Mouse (Mus musculus): ENCODE measurements around the gene Adarb2. TPM values are rescaled to one million over a fixed set of nuclear protein-coding genes. Genes with fewer than 3 reads are reported as not detected.

Adarb2 gene
- total and polyA plus RNA-seq, 3 experiments: 0.42 to 0.57 TPM; not detected in 1

- H3K9me3 ChIP-seq (replicated peaks; ENCODE audit: insufficient read depth, low read length): no peaks in the 10 kb centered on the region
- H3K4me1 ChIP-seq (ENCODE audit: control insufficient read depth in 1 of 2, insufficient read depth in 2 of 2, low read length in 2 of 2): no peaks in the 10 kb centered on the region
- no peak for DNase-seq (ENCODE audit: low read depth, low spot score)
- no peaks in the 10 kb centered on the region for H3K36me3 ChIP-seq (ENCODE audit: control insufficient read depth in 1 of 2, insufficient read depth in 2 of 2, low read length in 2 of 2)
- H3K4me3 ChIP-seq (ENCODE audit: control insufficient read depth in 1 of 2, insufficient read depth in 1 of 2, low read depth in 2 of 2, low read length in 2 of 2): no peak overlapping the region
- H3K9ac ChIP-seq (ENCODE audit: control insufficient read depth, low read depth, low read length, poor library complexity, severe bottlenecking): no peak overlapping the region
- H3K27me3 ChIP-seq (ENCODE audit: control insufficient read depth in 1 of 2, insufficient read depth in 2 of 2, low read length in 2 of 2): no peaks in the 10 kb centered on the region
- H3K27ac ChIP-seq (ENCODE audit: control insufficient read depth, low read depth, low read length): no peak overlapping the region
- H3K79me2 ChIP-seq (ENCODE audit: control insufficient read depth, insufficient read depth, low read length, poor library complexity): no peaks in the 10 kb centered on the region
- no peak for TF ChIP-seq BHLHE40 (IDR thresholded peaks at IDR 0.05; ENCODE audit: borderline replicate concordance, low read depth, low read length)
- peak; percentile 50; the same call in 1 of the 2 replicates for TF ChIP-seq MAFK (IDR thresholded peaks at IDR 0.05; ENCODE audit: borderline replicate concordance, low read depth, low read length)
- no peak for TF ChIP-seq GABPA (IDR thresholded peaks at IDR 0.05; ENCODE audit: low read depth, low read length)
These were observed 163.4 kb downstream of the Adarb2 start for GRCm38 (mm10) chr13:8366087-8366486.

DNA sequence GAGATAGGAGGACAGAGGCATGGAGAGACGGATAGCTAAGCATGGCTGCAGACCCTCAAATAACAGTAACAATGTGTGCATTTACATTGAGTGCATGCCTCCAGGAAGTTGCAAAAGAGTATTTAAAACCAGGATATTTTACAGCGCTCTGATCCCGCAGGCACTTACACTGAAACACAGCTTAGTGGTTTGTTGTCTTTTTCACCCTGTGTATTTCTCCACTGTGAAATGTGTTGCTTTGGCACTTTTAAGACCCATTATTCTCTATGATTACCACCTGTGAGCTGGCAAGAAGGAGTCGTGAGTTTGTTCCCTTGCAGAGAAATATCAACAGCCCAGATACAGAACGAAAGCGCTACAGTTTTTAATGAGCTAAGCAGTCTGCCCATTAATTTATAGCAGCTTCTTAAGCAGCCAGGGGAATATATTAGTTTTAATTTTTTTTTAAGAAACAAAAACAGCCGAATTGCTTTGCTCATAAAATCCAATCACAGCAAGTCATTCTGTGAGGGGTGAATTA is 167.3 kb downstream of the Adarb2 start:
- Histone ChIP-seq H3K9me3 (replicated peaks; ENCODE audit: insufficient read depth, low read length) (no peaks in the 10 kb centered on the region), H3K4me3 (ENCODE audit: control insufficient read depth in 1 of 2, insufficient read depth in 1 of 2, low read depth in 2 of 2, low read length in 2 of 2) (no peak overlapping the region), H3K4me1 (ENCODE audit: control insufficient read depth in 1 of 2, insufficient read depth in 2 of 2, low read length in 2 of 2) (no peaks in the 10 kb centered on the region), H3K27me3 (ENCODE audit: control insufficient read depth in 1 of 2, insufficient read depth in 2 of 2, low read length in 2 of 2) (no peaks in the 10 kb centered on the region), H3K9ac (ENCODE audit: control insufficient read depth, low read depth, low read length, poor library complexity, severe bottlenecking) (no peak overlapping the region), H3K79me2 (ENCODE audit: control insufficient read depth, insufficient read depth, low read length, poor library complexity) (no peaks in the 10 kb centered on the region), H3K27ac (ENCODE audit: control insufficient read depth, low read depth, low read length) (no peak overlapping the region), H3K36me3 (ENCODE audit: control insufficient read depth in 1 of 2, insufficient read depth in 2 of 2, low read length in 2 of 2) (no peaks in the 10 kb centered on the region)
- DNase-seq (ENCODE audit: low read depth, low spot score): no peak
- no peak for TF ChIP-seq HCFC1 (IDR thresholded peaks at IDR 0.05; ENCODE audit: low read depth, low read length)
- no peak for TF ChIP-seq MEF2A (IDR thresholded peaks at IDR 0.05; ENCODE audit: extremely low read depth, insufficient replicate concordance, low read depth, low read length, poor library complexity, severe bottlenecking)
- TF ChIP-seq TAL1 (IDR thresholded peaks at IDR 0.05; ENCODE audit: low read length): no peak
- TF ChIP-seq SMC3 (IDR thresholded peaks at IDR 0.05; ENCODE audit: low read depth, low read length): no peak
- no peak for TF ChIP-seq MAX (IDR thresholded peaks at IDR 0.05; ENCODE audit: low read length)
- no peak for TF ChIP-seq NELFE (IDR thresholded peaks at IDR 0.05; ENCODE audit: low read depth, low read length)
- no peak for TF ChIP-seq NRF1 (IDR thresholded peaks at IDR 0.05; ENCODE audit: insufficient read depth, low read depth, low read length, poor library complexity, severe bottlenecking)
- TF ChIP-seq JUND (IDR thresholded peaks at IDR 0.05; ENCODE audit: low read depth, low read length): no peak
- no peak for TF ChIP-seq POLR2A (IDR thresholded peaks at IDR 0.05; ENCODE audit: control insufficient read depth in 1 of 2, insufficient read depth in 1 of 2, low read depth in 1 of 2, low read length in 2 of 2, poor library complexity in 1 of 2)
- no peak for TF ChIP-seq MYB (IDR thresholded peaks at IDR 0.05; ENCODE audit: low read depth, low read length)
- no peak for TF ChIP-seq ZMIZ1 (IDR thresholded peaks at IDR 0.05; ENCODE audit: low read depth, low read length)
- no peak for TF ChIP-seq USF2 (IDR thresholded peaks at IDR 0.05; ENCODE audit: borderline replicate concordance in 1 of 2, insufficient read depth in 1 of 2, low read depth in 1 of 2, low read length in 2 of 2)
- no peak for TF ChIP-seq E2F4 (IDR thresholded peaks at IDR 0.05; ENCODE audit: borderline replicate concordance, low read depth, low read length)
- TF ChIP-seq RAD21 (IDR thresholded peaks at IDR 0.05; ENCODE audit: low read depth, low read length): no peak
